Mouse (Mus musculus): Measurements from ENCODE around the gene Ffar2.

Gene Ffar2

DNA sequence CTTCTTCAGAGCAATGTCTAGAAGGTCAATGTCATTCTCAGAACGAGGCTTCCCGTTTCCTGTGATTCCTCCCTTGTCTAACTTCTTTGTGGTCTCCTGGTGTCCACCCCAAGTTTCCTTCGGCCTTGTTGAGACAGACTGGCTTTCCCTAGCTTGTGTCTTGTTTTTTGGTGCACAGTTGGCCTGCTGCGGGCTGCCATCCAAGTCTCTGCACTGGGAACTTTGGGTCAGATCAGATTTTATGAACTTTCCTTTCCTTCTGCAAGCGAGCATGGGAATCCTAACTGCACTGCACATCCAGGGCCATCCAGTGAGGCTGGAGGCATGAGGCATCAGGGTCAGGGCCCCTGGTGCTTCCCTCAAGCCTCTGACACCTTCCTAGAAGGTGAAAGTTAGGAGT lies 2.0 kb downstream of the Ffar2 start:
- no peak for DNase-seq (ENCODE audit: low spot score)

DNA sequence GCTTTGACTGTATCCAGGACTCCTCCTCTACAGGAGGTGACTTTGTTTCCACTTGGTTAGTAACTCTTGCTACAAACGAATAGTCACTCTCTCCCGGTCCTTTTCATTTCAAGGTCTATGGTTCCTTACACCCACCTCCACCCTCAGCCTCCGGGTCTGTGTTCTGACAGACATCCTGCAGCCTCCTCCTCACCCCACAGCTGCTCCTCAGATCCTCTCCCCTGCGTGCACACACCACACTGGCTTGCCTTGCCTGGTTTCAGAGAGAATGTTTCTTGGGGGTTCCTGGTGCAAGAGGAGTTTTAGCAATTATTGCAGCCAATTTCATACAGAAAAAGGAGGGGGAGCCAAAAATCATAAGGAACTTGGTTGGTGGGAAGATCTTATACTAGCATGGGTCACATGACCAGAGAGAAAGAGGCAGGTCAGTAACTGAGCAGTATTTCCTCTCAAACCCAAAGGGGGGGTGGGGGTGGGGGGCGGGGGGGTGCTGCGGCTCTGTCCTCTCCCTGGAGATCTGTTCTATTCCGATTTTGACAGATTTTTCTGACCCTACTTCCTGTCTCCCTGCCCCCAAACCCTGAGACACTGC lies 2.6 kb downstream of the Ffar2 start:
- peak; percentile 11 for DNase-seq (ENCODE audit: low spot score)

DNA sequence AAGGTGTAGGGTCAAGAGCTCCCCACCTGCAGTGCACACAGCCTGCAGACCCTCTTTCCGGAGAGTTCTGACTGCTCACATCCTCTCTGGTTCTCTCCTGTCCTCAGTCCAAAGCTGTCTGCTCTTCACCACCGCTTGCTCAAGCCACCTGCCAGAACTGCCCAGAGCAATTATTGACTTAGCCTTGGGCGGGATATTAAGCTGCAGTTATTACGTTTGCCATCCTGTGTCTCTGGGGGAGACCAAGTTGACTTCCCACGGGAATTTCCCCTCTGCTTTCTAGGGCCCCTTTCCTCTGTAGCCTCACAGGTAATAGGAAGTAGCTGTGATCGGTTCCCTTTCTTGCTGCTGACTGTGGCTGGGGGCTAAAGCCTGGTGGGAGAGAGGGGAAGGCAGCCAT lies 3.4 kb downstream of the Ffar2 start:
- no peak for DNase-seq (ENCODE audit: low spot score)

DNA sequence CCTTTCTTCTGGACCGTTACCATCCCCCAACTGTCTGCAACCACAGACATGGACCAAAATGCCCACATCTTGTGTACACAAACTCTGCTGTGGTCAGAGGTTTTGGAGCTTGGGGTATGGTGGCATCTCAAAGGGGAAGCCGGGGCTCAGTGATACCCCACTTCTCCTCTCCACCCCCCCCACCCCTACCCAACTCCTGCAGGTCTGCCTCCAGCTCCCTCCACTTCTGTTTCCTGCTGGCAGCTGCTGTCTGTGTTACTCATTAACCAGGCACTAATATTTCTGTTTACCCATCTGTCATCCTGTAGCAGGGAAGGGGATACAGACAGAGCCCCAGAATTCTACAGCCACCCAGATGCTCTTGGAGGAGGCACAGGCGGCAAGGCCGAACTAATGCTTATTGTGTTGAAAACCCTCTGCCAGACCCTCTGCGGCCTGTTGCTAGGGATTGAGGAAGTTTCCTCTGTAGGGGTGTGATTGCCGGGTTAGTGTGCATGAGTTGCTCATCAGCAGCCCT lies 11.2 kb downstream of the Ffar2 start:
- DNase-seq (ENCODE audit: low spot score), result no peak

DNA sequence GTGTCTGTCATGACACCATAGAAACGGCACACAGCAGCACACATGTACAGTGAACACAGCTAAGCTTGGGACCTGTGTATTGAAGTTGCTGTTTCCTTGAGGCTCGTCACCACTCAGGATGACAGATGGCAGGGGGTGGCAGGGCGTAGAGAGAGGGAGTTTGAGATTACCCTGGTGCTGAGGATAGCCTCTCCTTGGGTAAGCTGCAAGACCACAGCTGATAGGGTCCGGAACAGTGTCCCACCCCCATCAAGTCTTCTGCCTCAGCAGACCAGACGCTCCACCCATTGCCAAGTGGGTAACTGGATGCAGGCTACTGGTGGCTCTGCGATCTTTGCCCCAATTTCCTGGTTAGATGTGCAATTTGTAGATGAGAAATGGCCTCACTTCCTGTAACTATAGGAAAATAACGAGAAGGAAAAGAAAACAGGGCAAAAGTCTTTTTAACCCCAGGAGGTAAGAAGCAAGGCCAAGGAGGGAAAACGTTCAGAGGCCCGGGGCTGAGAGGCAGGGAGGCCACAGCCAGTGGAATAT lies 11.8 kb downstream of the Ffar2 start:
- no peak for DNase-seq (ENCODE audit: low spot score)

DNA sequence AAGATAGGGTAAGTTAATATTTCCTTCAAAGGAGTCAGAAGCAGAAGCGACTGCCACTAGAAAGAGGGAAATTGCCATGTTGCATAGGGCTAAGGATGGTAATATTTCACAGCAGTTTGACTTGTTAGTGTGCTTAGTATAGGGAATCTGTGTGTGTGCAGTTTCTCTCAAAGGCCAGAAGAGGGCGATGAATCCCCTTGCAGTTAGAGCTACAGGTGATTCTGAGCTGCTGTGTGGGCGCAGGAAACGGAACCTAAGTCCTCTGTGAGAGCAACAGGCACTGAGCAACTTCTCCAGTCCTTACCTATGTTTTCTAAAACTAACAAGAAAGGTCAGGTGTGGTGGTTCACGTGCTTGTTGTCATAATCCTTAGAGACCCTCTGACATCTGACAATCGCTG lies 13.3 kb downstream of the Ffar2 start:
- no peak for DNase-seq (ENCODE audit: low spot score)

DNA sequence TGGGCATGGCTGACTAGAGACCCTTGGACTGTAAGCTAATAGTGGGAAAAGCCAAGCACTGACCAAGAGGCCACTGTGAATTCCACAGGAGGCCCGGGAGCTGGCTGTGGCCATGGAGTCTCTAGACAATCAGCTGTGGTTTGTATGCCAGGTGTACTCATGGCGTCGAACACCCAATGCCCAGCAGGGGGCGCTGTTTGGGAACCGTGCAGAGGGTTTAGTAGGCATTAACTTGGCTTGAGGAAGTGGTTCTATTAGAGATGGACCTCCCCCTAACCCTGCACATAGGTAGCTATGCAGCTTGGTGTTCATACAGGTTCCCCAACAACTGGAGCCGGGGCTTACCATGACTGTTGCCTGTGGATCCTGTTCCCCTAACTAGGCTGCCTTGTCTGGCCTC lies 17.7 kb downstream of the Ffar2 start:
- DNase-seq (ENCODE audit: low spot score), result peak; percentile 52

DNA sequence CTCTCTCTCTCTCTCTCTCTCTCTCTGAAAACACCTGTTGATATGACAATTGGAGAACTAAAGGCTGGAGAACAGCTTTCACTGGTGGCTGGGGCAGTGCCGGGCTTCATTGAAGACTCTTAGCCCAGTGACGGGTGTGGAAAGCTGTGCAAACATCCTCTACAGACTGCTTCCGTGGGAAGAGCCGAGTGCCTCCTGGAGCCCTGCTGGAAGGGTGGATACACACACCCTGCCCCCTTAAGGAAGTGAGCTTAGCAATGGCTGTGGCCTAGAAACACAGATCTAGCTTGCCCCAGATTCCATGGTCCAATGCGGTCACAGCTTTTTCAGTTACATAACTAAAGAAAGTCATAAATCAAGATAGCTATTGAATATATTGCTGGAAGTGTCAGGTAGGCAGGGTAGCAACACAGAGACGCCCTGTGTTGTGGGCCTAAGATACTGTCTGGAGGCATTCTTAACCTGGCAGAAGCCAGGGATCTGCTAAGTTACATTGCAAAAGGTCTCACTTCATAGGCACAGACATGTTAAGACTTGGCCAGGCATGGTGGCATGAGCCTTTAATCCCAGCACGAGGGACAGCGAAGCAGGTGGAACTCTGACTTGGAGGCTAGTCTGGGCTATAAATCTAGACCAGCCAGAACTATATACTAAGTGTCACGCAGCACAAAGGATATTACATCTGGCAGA lies 19.4 kb downstream of the Ffar2 start:
- no peak for DNase-seq (ENCODE audit: low spot score)

DNA sequence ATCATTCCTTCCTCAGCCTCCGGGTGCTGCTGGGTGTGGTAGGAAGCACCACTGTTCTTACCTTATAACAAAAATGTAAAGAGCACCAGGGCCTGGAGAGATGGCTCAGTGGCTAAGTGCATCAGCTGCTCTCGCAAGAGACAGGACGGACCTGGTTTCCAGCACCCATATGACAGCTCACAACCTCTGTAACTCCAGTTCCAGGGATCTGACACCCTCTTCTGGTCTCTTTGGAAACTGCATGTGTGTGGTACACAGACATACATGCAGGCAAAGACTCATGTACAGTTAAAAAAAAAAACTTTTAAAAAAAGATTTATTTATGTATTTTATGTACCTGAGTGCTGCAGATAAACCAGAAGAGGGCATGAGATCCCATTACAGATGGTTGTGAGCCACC lies 20.3 kb downstream of the Ffar2 start:
- no peak for DNase-seq (ENCODE audit: low spot score)

DNA sequence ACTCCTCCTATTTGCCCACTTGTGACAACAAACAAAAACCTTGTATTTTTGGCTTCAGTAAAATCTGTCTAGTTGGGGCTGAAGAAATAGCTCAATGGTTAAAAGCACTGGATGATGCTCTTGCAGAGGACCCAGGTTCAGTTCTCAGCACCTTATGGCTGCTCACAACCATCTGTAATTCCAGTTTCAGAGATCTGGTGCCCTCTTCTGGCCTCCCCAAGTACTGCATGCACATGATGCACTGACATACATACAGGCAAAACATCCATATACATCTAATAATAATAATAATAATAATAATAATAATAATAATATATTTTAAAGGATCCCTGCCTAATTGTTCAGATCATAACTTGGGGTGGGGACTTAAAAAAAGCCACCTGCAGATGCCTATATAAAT lies 22.9 kb downstream of the Ffar2 start:
- DNase-seq (ENCODE audit: low spot score), result no peak

DNA sequence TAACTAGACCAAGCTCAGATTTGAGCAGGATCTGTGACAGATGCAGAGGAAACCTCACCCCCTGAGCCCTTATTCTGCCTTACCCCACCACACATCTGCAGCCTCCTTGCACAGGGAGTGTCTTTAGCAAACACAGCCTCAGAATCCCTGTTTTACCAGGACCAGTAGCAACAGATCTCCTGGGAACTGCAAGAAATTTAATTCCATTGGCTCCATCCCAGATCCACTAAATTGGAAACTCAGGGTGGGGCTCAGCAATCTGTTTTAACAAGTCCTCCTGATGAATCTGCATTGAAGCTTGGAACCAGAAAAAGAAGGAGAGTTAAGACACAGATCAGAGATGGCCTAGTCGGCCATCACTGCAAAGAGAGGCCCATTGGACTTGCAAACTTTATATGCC lies 26.8 kb downstream of the Ffar2 start:
- DNase-seq (ENCODE audit: low spot score), result no peak

DNA sequence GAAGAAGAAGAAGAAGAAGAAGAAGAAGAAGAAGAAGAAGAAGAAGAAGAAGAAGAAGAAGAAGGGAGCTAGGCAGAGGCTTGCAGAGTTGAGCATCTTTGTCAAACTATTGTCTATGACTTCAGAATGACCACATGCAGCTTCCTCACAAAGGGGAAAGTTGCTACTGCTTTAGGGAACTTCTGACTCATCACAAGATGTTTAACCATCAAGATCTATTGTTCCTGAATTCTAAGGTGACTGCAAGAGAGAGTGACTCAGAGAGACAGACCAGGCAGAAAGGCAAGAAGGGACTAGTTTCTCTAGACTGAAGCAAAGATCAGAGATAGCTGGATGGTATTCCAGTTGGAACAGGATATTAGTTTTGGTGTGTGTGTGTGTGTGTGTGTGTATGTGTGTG lies 28.7 kb downstream of the Ffar2 start:
- no peak for DNase-seq (ENCODE audit: low spot score)

DNA sequence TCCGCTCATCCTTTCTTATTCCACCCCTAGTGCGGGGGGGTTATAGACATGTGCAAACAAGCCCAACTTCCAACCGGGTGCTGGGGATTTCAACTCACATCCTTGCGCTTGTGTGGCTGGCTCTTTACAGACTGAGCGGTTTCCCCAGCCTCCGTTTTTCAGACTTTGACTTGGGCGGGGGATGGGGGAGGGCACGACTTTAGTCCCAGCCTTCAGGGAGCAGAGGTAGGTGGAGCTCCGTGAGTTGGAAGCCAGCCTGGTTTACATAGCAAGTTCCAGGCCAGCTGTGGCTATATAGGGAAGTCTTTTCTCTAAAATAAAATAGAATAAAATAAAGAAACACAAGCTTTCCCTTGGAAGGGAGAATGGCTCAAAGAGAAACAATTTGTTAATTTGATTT lies 31.7 kb downstream of the Ffar2 start:
- DNase-seq (ENCODE audit: low spot score), result no peak

DNA sequence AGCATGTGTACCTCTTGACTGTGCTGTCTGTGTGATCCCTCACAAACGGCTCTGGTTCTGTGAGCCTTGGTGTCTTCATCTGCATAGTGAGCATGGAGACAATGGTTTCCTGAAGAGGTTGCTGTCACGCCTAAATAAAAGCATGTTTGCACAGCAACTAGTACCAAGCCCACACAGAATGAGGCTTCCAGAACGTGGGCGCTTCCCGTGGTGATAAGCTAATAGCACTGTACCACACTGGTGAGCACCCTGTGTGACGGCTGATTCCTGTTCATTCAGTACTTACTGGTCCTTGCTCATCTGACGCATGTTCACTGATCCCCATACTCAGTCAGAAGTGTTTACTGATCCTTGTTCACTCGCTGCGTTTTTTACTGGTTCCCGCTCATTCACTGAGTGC lies 33.4 kb downstream of the Ffar2 start:
- no peak for DNase-seq (ENCODE audit: low spot score)

DNA sequence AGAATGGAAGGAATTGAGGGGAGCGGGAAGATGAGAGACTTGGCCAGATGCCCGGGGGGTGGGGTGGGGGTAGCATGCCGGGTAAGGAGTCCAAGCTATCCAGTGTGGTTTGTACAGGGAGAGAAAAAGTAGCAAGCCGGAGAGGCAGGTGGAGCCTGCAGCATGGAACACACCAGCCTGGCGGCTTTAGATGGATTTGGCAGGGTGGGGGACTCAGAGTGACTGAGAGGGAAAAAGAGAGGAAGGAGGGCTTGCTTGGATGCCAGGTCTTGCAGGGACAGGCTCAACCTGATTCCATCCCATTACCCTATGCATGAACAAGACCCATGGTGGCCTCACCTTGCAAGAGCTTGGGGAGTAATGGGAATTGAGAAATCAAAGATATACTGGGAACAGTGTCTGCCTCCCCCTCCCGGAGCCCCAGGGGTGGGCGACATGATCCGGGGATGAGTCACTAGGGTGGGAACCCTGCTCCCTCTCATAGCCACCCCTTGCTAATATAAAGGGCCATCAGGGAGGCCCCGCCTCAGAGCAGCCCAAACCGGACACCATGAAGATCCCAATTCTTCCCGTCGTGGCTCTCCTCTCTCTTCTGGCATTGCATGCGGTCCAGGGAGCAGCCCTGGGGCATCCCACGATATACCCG lies 36.1 kb downstream of the Ffar2 start, which contains the start of gene Krtdap:
TSS of gene Krtdap (plus strand) at position 520 of the 646 bp plus-strand sequence.
- no peak for DNase-seq (ENCODE audit: low spot score)

DNA sequence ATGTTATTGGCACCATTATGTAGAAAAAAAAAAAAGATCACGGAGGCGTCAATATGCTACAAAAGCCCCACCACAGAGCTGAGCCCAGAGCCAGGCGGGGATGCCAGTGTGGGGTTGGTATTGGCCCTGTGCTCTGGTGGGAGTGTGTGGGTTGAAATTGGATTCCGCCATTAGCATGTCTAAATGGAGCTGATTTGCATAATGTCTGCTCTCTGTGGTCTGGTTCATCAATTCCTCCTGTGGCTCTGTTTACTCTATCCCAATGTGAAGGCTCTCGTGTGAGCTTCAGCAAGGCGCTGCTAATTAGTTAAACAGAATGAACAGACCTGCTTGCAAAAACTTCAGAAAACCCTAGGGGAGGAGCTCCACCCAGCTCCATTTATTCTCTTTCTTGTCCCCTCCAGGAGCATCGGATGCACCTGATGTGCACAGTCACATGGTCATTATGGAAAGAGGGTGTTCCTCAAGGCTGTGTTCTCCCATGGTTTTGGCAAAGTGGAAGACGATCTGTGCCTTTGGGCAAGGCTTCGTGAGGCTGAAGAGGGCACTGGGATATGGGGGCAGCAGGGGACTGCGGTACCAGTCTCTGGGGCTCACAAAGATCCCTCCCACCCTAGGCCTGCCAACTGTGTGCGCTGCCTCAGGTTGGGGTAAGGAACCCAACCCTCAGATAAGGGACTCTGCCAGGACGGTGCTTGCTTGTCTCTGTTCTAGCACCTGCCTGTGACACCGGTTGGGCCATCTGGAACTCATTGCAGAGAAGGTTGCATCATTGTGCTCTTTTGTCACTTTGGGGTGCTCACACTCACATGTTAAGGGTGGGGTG lies 37.6 kb downstream of the Ffar2 start:
- no peak for DNase-seq (ENCODE audit: low spot score)

DNA sequence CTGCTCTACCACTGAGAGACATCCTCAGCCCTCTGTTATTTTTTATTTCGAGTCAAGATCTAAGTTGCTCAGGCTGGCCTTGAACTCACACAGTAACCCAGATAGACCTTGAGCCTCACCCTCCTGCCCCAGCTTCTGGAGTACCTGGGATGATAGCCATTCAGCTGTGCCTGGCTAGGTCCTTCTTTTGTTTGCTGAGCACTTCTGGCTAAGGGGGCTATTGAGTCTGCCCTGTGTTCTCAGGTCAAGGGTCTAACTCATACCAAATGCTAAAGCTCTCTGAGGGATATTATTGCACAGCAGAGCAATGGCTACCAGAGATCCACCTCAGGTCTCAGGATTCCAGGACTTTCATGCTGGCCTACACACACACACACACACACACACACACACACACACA lies 38.4 kb downstream of the Ffar2 start:
- DNase-seq (ENCODE audit: low spot score), result no peak

DNA sequence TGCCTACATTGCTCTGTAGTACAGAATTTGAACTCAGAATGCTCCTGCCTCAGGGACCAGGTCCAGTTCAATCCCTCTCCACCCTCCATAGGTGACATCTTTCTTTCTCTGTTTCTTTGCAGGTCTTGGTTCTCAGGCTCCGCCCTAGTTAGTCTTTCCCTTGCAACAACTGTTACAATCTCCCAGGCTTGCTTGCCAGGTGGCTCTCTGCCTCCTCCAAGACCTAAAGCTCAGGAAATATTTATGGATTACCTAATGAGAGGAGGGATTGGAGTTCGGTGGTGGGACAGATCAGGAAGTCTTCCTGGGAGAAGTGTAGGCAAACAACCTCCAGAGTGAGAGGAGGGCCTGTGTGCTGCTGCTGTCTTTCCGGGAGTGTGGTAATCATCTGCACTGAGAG lies 40.9 kb downstream of the Ffar2 start:
- no peak for DNase-seq (ENCODE audit: low spot score)

DNA sequence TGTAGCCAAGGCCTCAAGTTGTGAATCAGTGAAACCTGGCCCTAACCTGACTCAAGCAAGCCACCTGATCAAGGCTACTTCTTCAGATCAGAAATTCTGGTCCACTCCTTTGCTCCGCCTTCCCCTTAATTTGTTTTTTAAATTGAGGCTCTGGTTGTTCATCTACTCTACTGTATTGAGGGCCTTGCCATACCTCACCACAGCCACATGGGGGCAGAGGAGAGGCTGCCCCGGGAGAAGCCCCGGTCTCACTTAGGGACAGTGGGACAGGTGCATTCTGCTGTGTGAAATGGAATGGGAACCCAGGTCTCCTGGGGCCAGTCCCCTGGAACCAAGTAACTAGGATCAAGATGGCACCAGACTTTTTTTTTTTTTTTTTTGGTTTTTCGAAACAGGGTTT lies 41.8 kb downstream of the Ffar2 start:
- DNase-seq (ENCODE audit: low spot score), result peak; percentile 13

DNA sequence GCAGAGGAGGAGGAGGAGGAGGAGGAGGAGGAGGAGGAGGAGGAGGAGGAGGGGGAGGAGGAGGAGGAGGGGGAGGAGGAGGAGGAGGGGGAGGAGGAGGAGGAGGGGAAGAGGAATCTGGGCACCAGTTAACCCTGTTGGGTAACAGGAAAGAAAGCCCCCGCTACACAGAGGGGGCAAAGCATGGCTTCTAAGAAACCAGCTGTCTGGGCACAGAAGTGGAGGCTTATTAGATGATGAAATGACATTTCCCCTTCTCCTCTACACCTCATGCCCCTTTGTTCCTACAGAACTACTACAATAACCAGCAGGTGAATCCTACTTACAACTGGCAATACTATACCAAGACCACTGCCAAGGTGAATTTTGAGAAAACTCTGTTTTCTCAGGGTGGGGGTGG lies 45.7 kb downstream of the Ffar2 start:
- no peak for DNase-seq (ENCODE audit: low spot score)

DNA sequence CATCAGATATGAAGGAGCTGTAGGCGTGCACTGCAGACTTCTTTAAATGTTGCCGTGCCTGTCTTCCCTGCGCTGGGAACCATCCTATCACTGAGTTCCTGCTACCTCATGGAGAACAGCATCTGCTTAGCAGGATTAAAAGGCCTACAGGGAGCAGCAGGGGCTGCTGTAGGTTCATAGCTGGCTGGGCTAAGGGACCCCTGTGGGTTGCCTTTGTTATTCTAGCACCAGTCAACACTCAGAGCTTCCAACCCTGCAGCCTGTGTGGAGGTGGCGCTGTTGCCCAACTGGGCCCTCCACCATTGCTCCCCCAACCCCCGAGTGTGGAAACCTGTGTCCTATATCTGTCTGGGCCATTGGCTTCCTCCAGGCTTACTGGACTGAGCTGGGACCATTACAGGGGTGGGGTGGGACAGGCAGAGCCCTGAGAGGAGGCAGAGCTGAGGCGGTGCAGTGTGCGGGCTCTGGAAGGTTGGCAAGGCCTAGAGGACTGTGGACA lies 46.4 kb downstream of the Ffar2 start:
- DNase-seq (ENCODE audit: low spot score), result no peak

DNA sequence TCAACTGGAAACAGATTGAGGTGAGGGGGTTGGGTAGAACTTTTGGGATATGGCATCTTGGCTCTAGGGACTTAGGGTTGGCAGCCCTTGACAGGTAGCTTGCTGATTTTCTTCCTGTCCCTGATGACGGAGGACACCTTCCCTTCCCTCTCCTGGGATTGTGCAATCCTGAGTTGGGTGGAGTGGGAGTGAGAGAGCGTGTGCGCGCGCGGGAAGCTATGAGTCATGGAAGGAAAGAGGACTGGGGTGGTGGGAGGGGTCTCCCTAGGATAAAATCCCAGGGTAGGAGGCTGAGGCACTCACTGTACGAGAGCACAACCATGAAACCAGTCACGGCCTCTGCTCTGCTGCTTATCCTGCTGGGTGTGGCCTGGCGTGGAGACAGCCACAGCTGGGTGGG lies 47.5 kb downstream of the Ffar2 start:
- no peak for DNase-seq (ENCODE audit: low spot score)
